Mouse (Mus musculus): ENCODE data around the gene Itgb7.

The Itgb7 gene

GRCm38 (mm10) chr15:102192820-102193386 is 38.8 kb downstream of the Itgb7 start:
- no peak for DNase-seq (ENCODE audit: low spot score)

DNA sequence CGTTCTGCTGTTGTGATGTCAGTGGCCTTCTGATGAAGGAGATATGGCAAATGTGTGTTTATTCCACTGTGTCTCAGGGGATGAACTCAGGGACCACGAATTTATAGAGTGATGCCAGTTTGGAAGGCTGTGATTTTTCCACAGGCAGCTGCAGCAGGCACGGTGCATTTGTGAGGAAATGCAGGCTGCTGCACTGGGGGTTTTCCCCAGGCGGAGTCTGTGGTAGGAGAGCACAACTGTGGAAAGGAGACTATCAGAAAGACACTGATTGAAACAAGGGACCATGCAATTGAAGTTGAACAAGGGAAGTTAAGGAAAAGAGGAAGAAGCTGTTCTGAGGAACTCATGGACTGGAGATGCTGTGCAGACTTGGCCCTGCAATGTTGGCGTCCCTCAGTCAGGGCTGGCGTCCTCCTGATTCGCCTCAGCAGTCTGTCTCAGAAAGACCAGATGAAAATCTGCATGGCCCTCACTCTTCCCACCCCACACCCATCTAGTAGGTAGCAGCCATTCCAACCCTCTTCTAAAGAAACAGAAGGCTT is 39.4 kb downstream of the Itgb7 start:
- no peak for DNase-seq (ENCODE audit: low spot score)

- no peak for DNase-seq (ENCODE audit: low spot score)
These were observed 40.0 kb downstream of the Itgb7 start for GRCm38 (mm10) chr15:102191699-102192098.

- DNase-seq (ENCODE audit: low spot score), result no peak
These were observed 42.9 kb downstream of the Itgb7 start for GRCm38 (mm10) chr15:102188883-102189282.

- DNase-seq (ENCODE audit: low spot score), result no peak
These were observed 43.6 kb downstream of the Itgb7 start for GRCm38 (mm10) chr15:102188096-102188495.

DNA sequence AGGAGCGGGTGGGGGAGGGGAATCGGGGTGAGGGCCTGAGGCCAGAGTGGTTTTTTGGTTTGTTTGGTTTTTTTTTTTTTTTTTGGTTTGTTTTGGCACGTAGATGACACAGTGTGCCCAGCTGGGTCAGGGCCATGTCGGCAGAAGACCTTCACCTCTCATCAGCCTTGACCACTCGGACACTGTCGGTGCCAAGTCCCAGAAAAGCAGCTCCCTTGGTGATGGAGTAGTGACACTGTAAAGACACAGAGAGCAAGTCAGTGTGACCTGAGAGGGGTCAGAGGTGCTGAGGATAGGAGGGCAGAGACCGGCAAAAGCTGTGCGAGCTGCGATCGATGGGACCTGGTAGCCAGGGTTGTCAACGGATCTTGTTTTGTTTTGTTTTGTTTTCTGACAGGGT is 45.5 kb downstream of the Itgb7 start:
- DNase-seq (ENCODE audit: low spot score), result no peak

DNA sequence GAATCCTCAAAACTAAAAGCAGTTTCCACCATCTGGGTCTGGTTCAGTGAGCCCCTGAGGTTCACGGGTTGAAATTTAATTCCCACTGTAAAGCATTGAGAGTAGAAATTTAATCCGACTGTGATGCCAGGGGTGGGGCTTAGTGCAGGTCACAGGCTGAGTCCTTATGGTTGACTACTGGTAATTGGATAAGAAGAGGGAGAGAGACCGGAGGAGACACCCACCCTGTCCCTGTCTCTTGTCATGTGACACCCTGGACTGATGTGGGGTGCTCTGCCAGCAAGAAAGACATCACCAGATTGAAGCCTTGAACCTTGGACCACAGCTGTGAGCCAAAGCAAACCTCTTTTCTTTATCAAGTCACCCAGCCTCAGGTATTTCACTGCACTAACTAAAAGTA is 48.7 kb downstream of the Itgb7 start:
- DNase-seq (ENCODE audit: low spot score), result no peak

GRCm38 (mm10) chr15:102179924-102180323 is 51.8 kb downstream of the Itgb7 start:
- DNase-seq (ENCODE audit: low spot score), result no peak

DNA sequence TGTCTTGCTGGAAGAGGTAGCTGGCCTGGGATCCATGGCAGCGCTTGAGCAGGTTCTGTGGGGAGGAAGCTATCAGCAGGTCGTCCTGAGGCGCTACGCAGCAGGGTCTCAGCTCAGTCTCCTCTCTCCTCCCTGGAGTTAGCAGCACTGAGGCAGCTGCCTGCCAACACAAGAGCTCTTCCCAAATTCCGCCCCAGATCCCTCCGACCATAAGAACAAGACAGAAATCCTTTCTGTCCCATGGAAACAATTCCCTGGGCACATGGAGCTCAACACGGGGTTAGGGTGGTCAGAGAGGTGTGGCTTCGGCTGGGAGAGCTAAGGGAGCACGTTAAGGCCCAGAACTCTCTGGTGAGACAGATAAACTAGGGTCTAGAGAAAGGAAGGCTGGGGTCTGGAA is 52.6 kb downstream of the Itgb7 start:
- DNase-seq (ENCODE audit: low spot score), result no peak

DNA sequence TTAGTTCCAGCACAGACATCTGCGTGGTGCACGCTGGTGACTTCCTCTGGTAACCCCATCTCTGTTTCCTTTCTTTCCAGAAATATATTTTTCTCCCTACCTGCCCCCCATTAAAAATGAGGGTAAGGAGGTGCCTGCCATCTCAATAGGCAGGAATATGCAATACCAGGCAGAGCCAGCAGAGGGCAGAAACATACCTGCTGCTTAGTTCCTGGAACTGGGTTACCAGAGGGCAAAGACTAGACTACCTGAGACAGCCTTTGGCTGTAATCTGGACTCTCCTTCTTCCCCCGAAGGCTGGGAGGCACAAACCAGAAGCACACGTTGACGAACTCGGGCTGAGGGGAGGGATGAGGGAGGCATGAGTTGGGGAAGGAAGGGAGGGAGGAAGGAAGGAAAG is 53.5 kb downstream of the Itgb7 start:
- peak; percentile 85 for DNase-seq (ENCODE audit: low spot score)

DNA sequence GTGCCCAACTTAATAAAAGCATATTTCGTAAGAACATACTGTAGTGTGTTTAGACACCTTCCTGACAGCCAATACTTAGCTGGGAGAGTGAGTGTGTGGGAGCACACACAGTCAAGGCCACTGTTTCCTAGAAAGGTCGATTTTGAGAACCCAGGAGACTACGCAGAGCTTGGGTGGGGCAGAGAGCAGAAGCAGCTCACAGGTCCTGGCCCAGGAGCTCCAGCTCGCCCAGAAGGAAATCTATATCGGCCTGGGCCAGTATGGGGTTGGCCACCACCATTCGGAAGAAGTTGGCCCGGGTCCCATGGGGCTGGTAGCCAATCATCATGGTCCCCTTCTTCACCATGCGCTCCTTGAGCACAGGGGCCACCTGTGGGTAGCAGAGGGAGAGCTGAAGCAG is 54.3 kb downstream of the Itgb7 start:
- DNase-seq (ENCODE audit: low spot score), result no peak

DNA sequence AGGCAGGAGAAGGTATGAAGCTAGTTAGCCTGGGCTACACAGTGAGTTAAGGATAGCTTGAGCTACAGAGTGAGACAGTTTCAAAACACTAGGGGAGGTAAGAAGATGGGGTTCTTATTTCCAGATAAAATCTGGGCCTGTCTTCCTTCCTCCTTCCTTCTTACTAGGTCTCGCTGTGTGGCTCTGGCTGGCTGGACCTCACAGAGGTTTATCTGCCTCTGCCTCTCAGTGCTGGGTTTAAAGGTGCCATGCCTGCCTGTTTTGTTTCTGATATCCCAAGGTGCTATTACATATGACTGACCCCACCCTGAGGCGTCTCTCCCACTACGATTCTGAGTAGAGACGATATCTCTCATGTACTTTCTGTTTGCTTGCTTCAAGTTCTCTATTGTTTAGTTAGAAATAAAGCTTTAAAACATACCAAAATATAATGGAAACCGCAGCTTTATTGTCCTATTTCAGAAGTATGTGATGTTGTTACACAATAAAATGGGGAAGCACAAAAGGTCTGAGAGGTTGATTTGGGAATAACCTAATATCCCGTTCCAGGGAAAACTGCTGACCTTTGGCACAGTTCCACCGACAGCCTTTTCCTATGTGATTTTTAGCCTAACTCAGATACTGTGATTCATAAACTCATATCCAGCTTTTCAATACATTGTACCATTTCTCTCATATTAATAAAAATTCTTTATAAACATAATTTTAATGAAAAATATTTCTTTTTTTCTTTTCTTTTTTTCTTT is 55.0 kb downstream of the Itgb7 start:
- no peak for DNase-seq (ENCODE audit: low spot score)

- no peak for DNase-seq (ENCODE audit: low spot score)
These were observed 55.9 kb downstream of the Itgb7 start for GRCm38 (mm10) chr15:102175736-102176319.

- DNase-seq (ENCODE audit: low spot score), result no peak
These were observed 58.2 kb downstream of the Itgb7 start for GRCm38 (mm10) chr15:102173581-102173980.

- no peak for DNase-seq (ENCODE audit: low spot score)
These were observed 62.7 kb downstream of the Itgb7 start for GRCm38 (mm10) chr15:102169064-102169463.

GRCm38 (mm10) chr15:102167620-102168021 is 64.1 kb downstream of the Itgb7 start:
- DNase-seq (ENCODE audit: low spot score), result no peak

Data from layer of hippocampus, adult 9-10 months (tissue).